Mouse (Mus musculus): ENCODE results near the gene Stpg3.

The Stpg3 gene

DNA sequence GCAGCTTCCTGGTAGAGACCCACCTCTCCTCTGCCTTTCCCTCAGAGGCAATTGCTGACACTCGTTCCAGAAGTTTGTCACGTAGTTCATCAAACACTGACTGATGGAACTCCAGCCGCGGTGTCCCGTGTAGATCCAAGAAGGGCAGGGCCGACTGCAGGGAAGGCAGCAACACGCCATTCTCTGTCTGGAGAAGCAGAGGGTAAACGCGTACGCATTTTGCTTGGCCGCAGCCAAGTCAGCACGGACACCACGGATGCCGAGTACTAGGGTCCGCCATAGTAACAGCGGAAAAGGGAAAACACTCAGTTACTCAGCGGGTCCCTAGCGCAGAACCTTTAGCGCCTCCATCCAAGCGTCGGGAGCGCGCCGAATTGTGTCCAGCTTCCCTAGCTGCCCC is 3.8 kb downstream of the Stpg3 start:
- no peak for DNase-seq (ENCODE audit: low read depth, low spot score)

DNA sequence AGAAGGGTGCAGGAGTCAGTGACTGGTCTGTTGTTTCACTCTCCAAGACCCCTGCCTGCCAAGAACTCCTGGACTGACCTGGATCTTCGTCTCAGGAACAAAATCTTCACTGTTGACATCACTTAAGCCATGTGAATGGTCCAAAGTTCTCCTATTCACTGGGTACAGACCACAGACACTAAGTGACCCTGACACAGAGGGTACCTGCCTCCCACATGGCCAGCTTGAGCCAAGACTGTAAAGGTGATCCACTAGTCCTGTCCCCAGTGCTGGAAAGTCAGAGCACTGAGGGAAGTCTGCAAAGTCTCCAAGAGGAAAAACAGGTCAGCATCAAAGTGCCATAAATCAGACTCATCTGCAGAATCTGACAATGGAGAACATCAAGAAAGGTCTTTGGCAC is 6.8 kb downstream of the Stpg3 start:
- no peak for DNase-seq (ENCODE audit: low read depth, low spot score)

DNA sequence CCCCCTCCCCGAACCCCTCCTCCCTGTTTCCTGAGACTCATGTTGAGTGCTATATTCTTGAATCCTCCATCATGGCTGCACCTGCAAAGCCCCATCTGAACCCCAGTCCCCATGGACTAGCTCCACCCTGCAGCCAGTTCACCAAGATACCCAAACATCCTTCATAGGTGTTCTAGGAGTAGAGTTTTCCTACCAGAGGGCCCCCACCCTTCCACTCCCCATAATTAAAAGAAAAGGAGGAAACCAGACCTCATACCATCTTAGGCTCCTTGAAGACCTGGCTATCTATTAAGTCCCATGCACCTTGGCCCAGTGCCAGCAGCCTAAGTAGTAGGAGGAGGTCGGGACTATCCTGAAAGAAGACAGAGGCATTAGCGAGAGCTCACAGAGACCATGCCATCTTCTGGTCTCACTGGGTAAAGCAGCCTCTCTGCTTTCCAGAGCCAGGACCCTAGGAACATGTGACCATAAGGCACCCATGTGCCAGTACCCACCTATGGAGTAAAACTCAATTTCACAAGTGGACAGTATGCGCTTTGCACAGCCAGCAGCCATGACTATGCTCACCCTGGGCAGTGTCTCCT is 10.7 kb downstream of the Stpg3 start:
- no peak for DNase-seq (ENCODE audit: low read depth, low spot score)

DNA sequence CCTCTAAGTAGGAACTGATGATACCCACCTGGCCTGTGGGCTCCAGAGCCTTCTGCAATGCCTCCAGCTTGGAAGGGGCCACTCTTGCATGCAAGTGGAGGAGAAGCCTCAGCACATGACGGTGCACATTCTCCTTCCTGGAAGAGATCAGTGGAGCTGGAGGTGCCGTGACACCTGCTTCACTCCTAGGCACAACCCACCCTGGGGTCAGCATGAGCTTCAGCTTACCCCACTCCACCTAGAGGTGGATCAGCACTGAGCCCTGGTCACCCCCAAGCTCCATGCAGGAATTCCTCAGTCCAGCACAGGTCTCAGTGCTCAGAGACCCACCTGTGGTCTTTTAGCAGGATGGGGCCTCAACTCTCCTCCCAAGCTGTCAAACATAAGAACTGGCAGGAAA is 13.8 kb downstream of the Stpg3 start:
- no peak for DNase-seq (ENCODE audit: low read depth, low spot score)

DNA sequence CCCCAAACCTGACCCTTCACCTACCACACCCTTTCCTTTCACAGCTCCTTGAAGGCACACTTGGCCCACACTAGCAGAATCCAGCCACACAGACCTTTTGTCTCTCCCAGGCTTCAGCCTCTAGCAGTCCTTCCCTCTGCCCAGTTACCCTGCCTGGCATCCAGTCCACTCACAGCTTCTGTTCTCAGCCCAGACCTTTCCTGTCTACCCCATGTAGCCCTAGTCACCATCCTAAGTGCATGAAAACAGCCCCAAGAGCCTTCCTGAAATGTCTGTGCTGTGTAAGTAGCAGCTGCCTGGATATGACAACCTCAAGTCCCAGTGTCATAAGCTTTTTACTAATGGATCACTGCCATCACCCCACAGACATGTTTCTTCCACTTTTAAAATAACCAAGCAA is 16.5 kb downstream of the Stpg3 start:
- DNase-seq (ENCODE audit: low read depth, low spot score) = no peak

GRCm38 (mm10) chr2:25197191-25197590 is 17.2 kb downstream of the Stpg3 start:
- DNase-seq (ENCODE audit: low read depth, low spot score) = no peak

DNA sequence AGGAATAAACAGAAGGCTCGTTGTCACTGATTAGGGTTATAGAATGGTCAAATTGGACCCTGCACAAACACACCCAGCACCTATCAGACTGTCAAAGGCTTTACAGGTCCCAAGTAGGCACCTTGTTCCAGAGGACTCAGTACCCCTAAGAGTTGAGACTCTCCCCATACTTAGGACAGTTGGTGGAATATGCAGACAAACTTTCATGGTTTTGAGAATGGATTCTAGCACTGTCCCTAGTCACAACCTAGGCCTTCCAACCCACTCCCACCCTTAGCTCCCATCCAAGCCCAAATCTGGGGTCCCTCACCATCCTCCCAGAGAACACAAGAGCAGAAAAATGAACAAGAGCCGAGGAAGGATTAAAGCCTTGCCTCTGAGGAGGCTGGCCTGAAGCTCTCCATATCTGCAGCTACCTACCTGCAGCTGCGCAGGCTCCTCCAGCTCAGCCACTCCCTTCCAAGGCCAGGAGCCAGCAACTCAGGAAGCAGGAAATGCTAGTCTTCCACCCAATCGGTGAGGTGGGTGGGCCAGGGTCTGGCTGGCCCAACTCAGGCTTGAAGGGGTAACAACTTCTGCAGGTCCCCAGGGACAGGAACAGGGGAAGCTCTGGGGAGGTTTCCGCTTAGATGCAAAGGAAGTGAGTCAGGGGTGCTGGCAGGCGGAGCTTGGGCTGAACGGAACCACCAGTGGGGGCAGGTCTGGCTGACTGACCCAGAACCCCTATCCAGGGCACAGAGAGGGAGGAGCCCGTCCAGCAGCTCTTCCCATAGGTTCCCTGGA is 18.1 kb downstream of the Stpg3 start, which contains the start of gene Tor4a:
Tor4a (minus strand) TSS at position 715 of the 783 bp plus-strand sequence.
- no peak for DNase-seq (ENCODE audit: low read depth, low spot score)

GRCm38 (mm10) chr2:25195211-25196156 is 19.0 kb downstream of the Stpg3 start:
- DNase-seq (ENCODE audit: low read depth, low spot score) = no peak

DNA sequence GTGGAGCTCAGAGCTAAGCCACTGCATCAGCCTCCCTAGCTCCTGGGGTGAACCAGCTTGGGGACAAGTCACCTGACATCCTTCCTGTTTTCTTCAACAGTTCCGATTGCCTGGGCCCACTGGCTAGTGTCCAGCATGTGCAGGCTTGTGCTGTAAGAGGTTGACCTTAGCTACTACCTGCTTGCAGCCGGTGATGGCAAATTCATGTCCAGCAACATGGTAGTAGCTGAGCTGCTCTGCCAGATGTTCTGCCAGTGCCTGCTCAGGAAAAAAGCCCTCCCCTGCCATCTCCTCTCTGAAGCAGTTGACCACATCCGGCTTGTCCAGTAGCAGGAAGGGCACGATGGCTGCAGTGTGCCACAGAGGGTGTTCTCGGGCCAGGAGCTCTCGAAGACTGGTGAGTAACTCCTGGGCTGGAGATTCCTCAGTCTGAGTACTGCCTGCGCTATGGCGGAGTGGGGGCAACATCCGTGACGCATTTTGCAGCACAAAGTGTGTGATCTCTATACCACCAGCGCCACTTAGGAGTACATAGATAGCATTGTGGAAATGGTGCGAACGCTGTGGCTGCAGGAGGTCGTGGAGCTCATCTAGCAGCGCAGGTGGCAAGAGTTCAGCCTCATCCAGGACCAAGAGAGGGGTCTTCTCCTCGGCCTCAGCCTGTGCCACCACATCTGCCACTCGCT is 19.8 kb downstream of the Stpg3 start:
- no peak for DNase-seq (ENCODE audit: low read depth, low spot score)

GRCm38 (mm10) chr2:25194006-25194405 is 20.4 kb downstream of the Stpg3 start:
- DNase-seq (ENCODE audit: low read depth, low spot score) = no peak

DNA sequence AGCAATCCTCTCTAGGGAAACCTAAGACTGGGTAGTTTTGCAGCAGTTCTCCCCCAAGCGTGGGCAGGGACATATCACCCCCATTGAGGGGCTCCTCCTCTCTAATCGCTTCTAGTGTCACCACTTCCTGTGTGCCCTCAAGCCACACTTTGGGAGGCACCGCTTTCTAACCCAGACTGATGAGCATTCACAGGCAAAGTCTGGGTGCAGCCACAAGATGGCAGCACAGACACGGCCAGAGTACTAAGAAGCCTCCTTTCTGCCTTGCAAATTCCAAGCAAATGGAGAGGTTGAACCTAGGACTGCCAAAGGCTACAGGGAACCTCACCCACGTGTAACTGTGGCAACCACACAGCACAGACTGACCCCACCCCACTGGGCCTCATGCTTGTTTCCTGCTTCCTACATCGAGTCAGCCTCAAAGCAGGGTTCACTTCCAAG is 21.1 kb downstream of the Stpg3 start:
- peak; percentile 81 for DNase-seq (ENCODE audit: low read depth, low spot score)

DNA sequence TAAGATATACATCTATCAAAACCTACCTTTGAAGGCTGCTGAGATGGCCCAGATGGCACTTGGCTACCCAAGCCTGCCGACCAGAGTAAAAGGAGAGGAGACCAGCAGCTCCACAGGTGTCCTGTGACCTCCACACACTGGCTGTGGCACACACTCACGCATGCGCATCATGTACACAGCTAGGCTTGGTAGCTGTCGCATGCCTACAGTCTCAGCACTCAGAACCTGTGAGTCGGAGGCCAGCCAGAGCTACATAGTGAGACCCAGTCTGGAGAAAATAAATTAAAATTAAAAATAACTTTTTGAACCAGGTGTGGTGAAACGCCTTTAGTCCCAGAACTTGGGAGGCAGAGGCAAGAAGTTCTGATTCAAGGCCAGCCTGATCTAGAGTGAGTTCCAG is 26.6 kb downstream of the Stpg3 start:
- DNase-seq (ENCODE audit: low read depth, low spot score) = no peak

GRCm38 (mm10) chr2:25186575-25186930 is 27.9 kb downstream of the Stpg3 start:
- DNase-seq (ENCODE audit: low read depth, low spot score) = no peak

GRCm38 (mm10) chr2:25185625-25186574 is 28.5 kb downstream of the Stpg3 start:
- peak; percentile 69 for DNase-seq (ENCODE audit: low read depth, low spot score)

DNA sequence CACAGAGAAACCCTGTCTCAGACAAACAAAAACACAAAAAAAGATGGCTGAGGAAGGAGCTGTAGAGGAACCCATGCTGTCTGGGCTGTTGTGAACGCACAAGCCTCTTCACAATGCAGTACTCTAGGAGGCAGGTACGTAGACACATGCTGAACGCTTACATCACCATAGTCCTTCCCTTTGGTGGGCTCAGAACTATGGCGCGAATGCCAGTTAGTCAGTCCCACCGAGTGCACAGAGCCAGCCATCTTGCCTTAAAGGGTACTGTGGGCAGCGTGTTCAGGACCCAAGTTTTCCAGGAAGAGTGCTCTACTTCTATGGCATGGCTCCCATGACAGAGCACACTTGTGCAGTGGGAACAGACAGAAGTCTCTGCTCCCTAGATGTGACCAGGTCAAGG is 29.9 kb downstream of the Stpg3 start:
- no peak for DNase-seq (ENCODE audit: low read depth, low spot score)

DNA sequence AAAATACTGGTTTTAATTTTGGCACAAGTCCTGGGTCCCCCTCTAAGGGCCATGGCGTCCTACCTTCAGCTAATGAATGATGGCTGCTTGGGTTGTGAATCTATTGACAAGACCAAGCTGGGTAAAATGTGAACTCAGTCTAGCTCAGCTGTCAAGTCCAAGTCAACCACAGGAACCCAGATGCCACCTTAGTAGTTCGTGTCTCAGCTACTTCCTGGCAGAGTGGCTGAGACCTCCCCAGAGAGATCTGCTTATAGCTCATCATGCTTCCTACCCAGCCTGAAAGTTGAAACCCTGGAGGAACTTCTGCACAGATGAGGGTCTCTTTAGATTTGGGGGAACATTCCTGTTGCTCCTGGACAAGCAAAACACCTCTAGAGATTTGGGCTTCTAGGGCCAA is 31.1 kb downstream of the Stpg3 start:
- no peak for DNase-seq (ENCODE audit: low read depth, low spot score)

GRCm38 (mm10) chr2:25182664-25183063 is 31.8 kb downstream of the Stpg3 start:
- no peak for DNase-seq (ENCODE audit: low read depth, low spot score)

- no peak for DNase-seq (ENCODE audit: low read depth, low spot score)
These were observed 32.5 kb downstream of the Stpg3 start for GRCm38 (mm10) chr2:25181891-25182397.

DNA sequence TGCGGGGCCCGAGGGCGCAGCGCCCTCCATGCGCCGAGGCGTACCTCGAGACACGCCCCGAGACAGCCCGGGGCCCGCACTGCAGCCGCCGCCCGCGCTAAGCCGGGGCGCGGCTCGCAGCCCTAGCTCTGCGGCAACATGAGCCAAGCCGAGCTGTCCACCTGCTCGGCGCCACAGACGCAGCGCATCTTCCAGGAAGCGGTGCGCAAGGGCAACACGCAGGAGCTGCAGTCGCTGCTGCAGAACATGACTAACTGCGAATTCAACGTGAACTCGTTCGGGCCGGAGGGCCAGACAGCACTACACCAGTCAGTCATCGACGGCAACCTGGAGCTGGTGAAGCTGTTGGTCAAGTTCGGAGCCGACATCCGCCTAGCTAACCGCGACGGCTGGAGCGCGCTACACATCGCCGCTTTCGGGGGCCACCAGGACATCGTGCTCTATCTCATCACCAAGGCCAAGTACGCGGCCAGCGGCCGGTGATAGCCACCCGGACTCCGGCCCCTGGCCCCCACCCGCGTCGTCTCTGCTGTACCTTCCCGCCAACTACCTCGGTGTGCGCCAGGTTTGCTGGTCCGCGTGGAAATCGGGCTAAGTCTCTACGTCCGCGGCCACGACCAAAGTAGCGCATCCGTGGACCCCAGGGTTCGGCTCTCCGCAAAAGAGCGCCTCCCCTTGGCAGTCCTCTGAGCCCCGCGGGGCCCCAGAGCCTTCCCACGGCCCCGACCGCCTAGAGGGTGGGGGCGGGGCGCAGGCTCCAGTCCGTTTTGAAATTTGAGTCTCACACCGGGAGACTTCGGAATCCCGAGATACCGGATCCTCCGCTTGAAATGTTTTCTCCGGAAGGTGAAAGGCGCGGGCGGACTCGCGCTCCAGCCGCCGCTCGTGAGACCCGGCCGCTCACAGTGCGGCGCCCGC is 33.2 kb downstream of the Stpg3 start:
- DNase-seq (ENCODE audit: low read depth, low spot score) = no peak

All from embryo, embryonic 11.5 days (tissue).